Mouse (Mus musculus) CH12.LX (cell line): ENCODE measurements around the gene Il22ra1.

Experiments
- CHD1 ChIP-seq: IDR thresholded peaks from 2 replicates; pipeline ENCODE4 v1.6.1; 2012; ENCODE audit warnings: low read depth, low read length, improper control_type of control experiment, inconsistent platforms
- CTCF ChIP-seq, 2 experiments: IDR thresholded peaks in 1 of 2; conservative IDR thresholded peaks in 1 of 2; 2 replicates each; pipeline ENCODE4 v1.5.1; 2011 to 2012; ENCODE audit warnings: low read depth in 2 of 2, low read length in 2 of 2, improper control_type of control experiment in 1 of 2, inconsistent platforms in 1 of 2, mild to moderate bottlenecking in 1 of 2, moderate library complexity in 1 of 2
- EP300 ChIP-seq: IDR thresholded peaks from 2 replicates; pipeline ENCODE4 v1.6.1; 2011; ENCODE audit warnings: low read length, improper control_type of control experiment
- POLR2A ChIP-seq: IDR thresholded peaks from 2 replicates; pipeline ENCODE4 v1.6.1; 2011; ENCODE audit warnings: low read depth, mild to moderate bottlenecking, improper control_type of control experiment, low read length
- SIN3A ChIP-seq: IDR thresholded peaks from 2 replicates; pipeline ENCODE4 v1.6.1; 2012; ENCODE audit warnings: low read length, improper control_type of control experiment, inconsistent platforms
- USF2 ChIP-seq: conservative IDR thresholded peaks from 2 replicates; pipeline ENCODE4 v1.6.1; 2011; ENCODE audit warnings: low read depth, low read length, improper control_type of control experiment
- ZMIZ1 ChIP-seq: IDR thresholded peaks from 2 replicates; pipeline ENCODE4 v1.6.1; 2012; ENCODE audit warnings: low read depth, mild to moderate bottlenecking, inconsistent platforms, low read length, improper control_type of control experiment

GRCm38 (mm10) chr4:135679316-135679715 is 48.7 kb upstream of the Il22ra1 start:
- TF ChIP-seq CTCF (conservative IDR thresholded peaks at IDR 0.05 in 1 of 2, IDR thresholded peaks at IDR 0.05 in 1 of 2; ENCODE audit: low read depth in 2 of 2, low read length in 2 of 2) (no peak), SIN3A (no peak), EP300 (no peak), ZMIZ1 (no peak), USF2 (no peak), POLR2A (no peak), CHD1 (no peak)
